Mouse (Mus musculus) adrenal gland, adult 8-10 months (tissue): Measurements from ENCODE around the gene Pmf1. TPM values are rescaled to one million over a fixed set of nuclear protein-coding genes. Genes with fewer than 3 reads are reported as not detected.

Source experiments
- DNase-seq: peaks from one replicate; pipeline ENCODE4 v3.0.0; 2022
- microRNA-seq, 2 experiments: library from miRNA; unstranded; fragments of <30 nt; microRNA quantifications; one replicate each; pipeline ENCODE4 v1.2.0; 2022
- total RNA-seq, 4 experiments: library from RNA; stranded (reverse); gene quantifications; 2 replicates each; pipeline ENCODE4 v1.2.4; 2022

The Pmf1 gene
- total RNA-seq, 4 experiments from 2014 or later, result 31.5 to 46.9 (median 34.3) TPM

- DNase-seq, result no peak
These were observed 57.2 kb downstream of the Pmf1 start for GRCm38 (mm10) chr3:88352907-88353306.

- DNase-seq, result no peak
These were observed 59.4 kb downstream of the Pmf1 start for GRCm38 (mm10) chr3:88350732-88351131.

Small RNA genes within 50 kb of the gene (microRNA-seq; reads per million reads assigned to microRNA genes)
- 0.34 to 0.53 reads per million in 2 experiments for gene Mir7011

Other genes starting within 250 kb of the Pmf1 start
- 10 to 100 TPM; 12.0 to 27.5 (median 17.3) TPM for gene Rhbg, start 155.6 kb downstream of the Pmf1 start, total RNA-seq
- 1 to 10 TPM; 1.3 to 3.1 (median 2.3) TPM for gene Gm38392, start 123.1 kb downstream of the Pmf1 start, total RNA-seq
- gene Tsacc, start 113.3 kb downstream of the Pmf1 start, total RNA-seq, result 1 to 10 TPM; 6.2 to 9.3 (median 8.2) TPM
- 100 to 1,000 TPM; 250 to 360 (median 279) TPM for gene Cct3, start 113.2 kb downstream of the Pmf1 start, total RNA-seq
- gene Glmp, start 85.3 kb downstream of the Pmf1 start, total RNA-seq, result 100 to 1,000 TPM; 233 to 293 (median 254) TPM
- 1 to 10 TPM; 4.4 to 7.1 (median 5.9) TPM for gene Tmem79, start 74.2 kb downstream of the Pmf1 start, total RNA-seq
- gene Smg5, start 74.1 kb downstream of the Pmf1 start, total RNA-seq, result 10 to 100 TPM; 48.2 to 66.6 (median 55.9) TPM
- 1 to 10 TPM; 4.1 to 6.9 (median 5.4) TPM for gene Paqr6, start 45.7 kb downstream of the Pmf1 start, total RNA-seq
- 1 to 10 TPM in 2 of 4 experiments, under 1 TPM in 1, not detected in 1; 0.89 to 1.9 (median 1.3) TPM for gene Bglap3, start 37.6 kb downstream of the Pmf1 start, total RNA-seq
- gene Bglap2, start 31.6 kb downstream of the Pmf1 start, total RNA-seq, result 1 to 10 TPM in 1 of 4 experiments, not detected in 3; 2.1 TPM
- 1 to 10 TPM in 2 of 4 experiments, under 1 TPM in 2; 0.77 to 7.8 (median 2.5) TPM for gene Bglap, start 25.9 kb downstream of the Pmf1 start, total RNA-seq
- 10 to 100 TPM; 44.3 to 50.8 (median 47.0) TPM for gene Slc25a44, start 14.8 kb upstream of the Pmf1 start, total RNA-seq
- gene Sema4a, start 50.9 kb upstream of the Pmf1 start, total RNA-seq, result 10 to 100 TPM; 12.2 to 14.0 (median 12.5) TPM
- 100 to 1,000 TPM in 3 of 4 experiments, 10 to 100 TPM in 1; 88.2 to 134 (median 124) TPM for gene Lmna, start 99.6 kb upstream of the Pmf1 start, total RNA-seq
- 1 to 10 TPM; 2.8 to 4.3 (median 3.9) TPM for gene Mex3a, start 122.1 kb upstream of the Pmf1 start, total RNA-seq
- gene Rab25, start 138.0 kb upstream of the Pmf1 start, total RNA-seq, result not detected
- 100 to 1,000 TPM; 138 to 164 (median 144) TPM for gene Lamtor2, start 142.7 kb upstream of the Pmf1 start, total RNA-seq
- 10 to 100 TPM; 64.1 to 81.3 (median 66.7) TPM for gene Ubqln4, start 143.4 kb upstream of the Pmf1 start, total RNA-seq
- gene Ssr2, start 165.5 kb upstream of the Pmf1 start, total RNA-seq, result 100 to 1,000 TPM; 139 to 217 (median 172) TPM
- gene Arhgef2, start 195.6 kb upstream of the Pmf1 start, total RNA-seq, result 10 to 100 TPM; 22.0 to 48.2 (median 31.5) TPM
- gene Rxfp4, start 242.8 kb upstream of the Pmf1 start, total RNA-seq, result not detected